Mouse (Mus musculus) C2C12 (cell line): ENCODE results near the gene Slc38a9.

Source experiments
- CEBPB ChIP-seq: IDR thresholded peaks from one replicate; pipeline ENCODE4 v1.6.1; 2011; ENCODE audit warnings: low read depth, mild to moderate bottlenecking, control low read depth, moderate library complexity
- CTCF ChIP-seq: IDR thresholded peaks from one replicate; pipeline ENCODE4 v1.5.1; 2011; ENCODE audit not compliant: control insufficient read depth, insufficient read depth, insufficient read length
- FOSL1 ChIP-seq: IDR thresholded peaks from one replicate; pipeline ENCODE4 v1.8.0; 2011; ENCODE audit warnings: mild to moderate bottlenecking, low read length; ENCODE audit not compliant: poor library complexity, insufficient read depth, severe bottlenecking
- MAX ChIP-seq: IDR thresholded peaks from one replicate; pipeline ENCODE4 v1.6.1; 2011; ENCODE audit warnings: mild to moderate bottlenecking, control low read depth
- MYOD1 ChIP-seq: IDR thresholded peaks from one replicate; pipeline ENCODE4 v1.6.1; 2011; ENCODE audit warnings: low read depth; ENCODE audit not compliant: control insufficient read depth, insufficient read length
- MYOG ChIP-seq: IDR thresholded peaks from one replicate; pipeline ENCODE4 v1.6.1; 2011; ENCODE audit not compliant: control insufficient read depth, insufficient read length; ENCODE audit errors: extremely low read depth
- USF1 ChIP-seq: IDR thresholded peaks from one replicate; pipeline ENCODE4 v1.6.1; 2011; ENCODE audit warnings: low read depth, mild to moderate bottlenecking, control low read depth, moderate library complexity

DNA sequence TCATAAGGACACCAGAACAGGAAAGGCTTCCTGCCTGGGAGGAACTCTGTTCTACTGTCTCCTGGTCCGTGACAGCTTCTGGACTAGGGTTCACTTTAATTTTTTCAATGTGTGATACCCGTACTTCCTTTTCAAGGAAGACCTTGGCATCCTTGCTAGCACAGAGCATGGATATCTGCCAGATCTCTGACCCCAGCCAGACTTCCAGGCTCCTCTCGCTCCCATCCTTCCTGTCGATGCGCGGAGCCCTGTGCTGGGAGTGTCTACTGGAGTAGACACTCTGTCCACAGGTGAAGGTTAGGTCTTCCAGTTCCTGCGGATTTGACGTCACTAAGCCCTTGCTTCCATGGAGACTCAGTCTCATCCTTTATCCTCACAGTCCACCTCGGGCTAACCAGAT lies 93.0 kb downstream of the Slc38a9 start:
- no peak for TF ChIP-seq MYOG
- TF ChIP-seq CTCF = no peak
- no peak for TF ChIP-seq FOSL1
- no peak for TF ChIP-seq USF1
- no peak for TF ChIP-seq MAX
- no peak for TF ChIP-seq MYOD1
- no peak for TF ChIP-seq CEBPB
